Mouse (Mus musculus) heart, postnatal 10 days (tissue): ENCODE results near the gene Rabgef1. TPM values are rescaled to one million over a fixed set of nuclear protein-coding genes. Genes with fewer than 3 reads are reported as not detected.
"Not testable (repeated sequence)": the region's sequence is repeated elsewhere in the genome, so short reads cannot be mapped to it uniquely, and the experiment has no call there.

Experiments
- DNase-seq, 2 experiments: peaks; one replicate each; pipeline ENCODE4 v3.0.0; 2021
- intact Hi-C: fragments of 180-260 bp; cut with DNase I; formaldehyde crosslinking; loops from one replicate; pipeline ENCODE4 v1.15.1; 2025
- total RNA-seq, 2 experiments: library from RNA; stranded (reverse); gene quantifications; 2 replicates each; pipeline ENCODE4 v1.2.3; 2021

Gene Rabgef1
- total RNA-seq, 2 experiments from 2014 or later = 20.3 to 20.7 TPM

DNA sequence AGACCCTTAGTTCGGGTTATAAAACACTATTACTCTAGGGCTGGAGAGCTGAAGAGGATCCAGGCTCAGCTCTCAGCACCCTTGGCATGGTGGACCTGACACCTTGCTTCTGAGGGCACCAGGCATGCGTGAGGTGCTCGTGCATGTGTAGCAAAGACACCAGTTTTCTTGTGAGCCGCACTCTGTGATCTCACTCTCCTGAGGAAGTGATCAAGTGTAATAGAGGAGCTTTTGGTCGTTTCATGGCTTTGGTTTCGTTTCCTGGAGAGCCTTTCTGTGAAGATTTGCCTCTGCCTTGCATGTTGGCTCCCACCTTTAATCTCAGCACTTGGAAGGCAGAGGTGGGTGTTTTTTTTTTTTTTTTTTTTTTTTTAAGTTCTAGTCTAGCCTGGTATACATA is 33.0 kb downstream of the Rabgef1 start:
- no peak for DNase-seq
- intact Hi-C loops = no loop called here

DNA sequence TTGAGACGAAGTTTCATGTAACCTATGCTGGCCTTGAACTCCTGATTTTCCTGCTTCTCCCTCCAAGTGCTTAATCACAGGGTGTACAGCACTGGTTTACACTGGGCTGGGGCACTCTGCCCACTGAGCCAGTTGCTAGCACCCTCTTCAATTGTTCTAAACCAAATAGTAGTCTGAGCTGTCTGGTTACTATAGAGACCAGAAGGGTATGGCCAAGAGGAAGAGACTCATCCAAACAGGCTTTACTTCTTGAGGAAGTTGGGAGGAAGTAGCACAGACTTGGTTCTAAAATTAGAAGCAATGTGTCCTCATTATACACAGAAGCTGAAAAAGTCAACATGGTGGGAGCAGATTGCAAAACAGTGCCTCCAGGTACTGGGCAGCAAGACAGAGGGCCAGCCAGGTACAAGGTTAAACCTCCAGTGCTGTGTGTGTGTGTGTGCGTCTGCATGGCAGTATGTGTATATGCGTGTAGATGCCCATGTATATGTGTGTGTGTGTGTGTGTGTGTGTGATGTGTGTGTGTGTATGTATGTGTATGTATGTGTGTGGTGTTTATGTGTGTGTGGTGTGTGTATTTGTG is 33.9 kb downstream of the Rabgef1 start:
- no peak for DNase-seq
- intact Hi-C loops = no loop called here

DNA sequence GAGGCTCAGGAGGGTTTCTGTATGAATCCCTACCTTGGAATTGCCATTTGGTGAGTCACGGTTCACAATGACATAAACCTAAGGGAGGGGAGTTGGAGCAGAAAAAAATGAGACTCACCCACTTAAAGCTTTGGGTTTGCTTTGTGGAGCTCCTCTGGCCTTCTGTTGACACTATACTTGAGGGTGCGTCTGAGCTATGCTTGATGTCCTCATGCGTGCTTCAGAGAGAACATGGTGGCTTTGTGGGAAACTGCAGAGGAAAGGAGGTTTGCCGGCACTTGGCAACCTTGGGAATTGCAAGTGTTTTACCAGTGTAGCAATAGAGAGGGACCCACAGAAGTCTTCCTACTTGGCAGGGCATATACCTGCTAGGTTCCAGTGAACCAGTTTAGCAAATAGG is 35.7 kb downstream of the Rabgef1 start:
- intact Hi-C loops = no loop called here
- no peak for DNase-seq

DNA sequence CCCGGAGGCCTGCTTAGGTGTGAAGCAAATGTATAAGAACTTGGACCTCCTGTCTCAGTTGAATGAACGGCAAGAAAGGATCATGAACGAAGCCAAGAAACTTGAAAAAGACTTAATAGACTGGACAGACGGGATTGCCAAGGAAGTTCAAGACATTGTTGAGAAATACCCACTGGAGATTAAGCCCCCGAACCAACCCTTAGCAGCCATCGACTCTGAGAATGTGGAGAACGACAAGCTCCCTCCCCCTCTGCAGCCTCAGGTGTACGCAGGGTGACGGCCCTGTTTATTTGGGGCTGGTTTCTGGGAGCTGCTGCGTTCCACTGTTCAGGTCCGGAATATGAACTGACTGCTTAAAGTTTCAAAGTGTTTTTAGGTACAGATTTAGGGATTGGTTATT is 41.4 kb downstream of the Rabgef1 start:
- intact Hi-C loops = no loop called here
- DNase-seq = no peak

DNA sequence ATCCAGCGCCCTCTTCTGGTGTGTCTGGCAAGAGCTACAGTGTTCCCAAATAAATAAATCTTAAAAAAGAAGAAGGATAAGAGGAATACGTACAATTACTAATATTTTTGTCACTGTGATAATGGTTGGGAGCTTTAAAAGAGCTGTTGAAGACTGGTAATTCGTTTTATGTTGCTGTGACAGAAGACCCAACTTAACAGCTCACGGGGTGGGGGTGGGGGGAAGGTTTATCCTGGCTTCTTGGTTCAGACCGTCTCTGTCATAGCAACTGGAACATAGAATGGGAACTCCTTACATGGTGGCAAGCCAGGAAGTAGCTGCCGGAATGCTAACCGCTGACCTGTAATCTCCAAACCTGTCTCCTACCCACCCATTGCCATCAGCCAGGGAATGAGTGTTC is 45.2 kb downstream of the Rabgef1 start, which contains the start of gene Tmem248:
Gene Tmem248, plus strand, starts transcription at position 301 of the 400 bp plus-strand sequence.
- no peak for DNase-seq
- intact Hi-C loops = no loop called here

DNA sequence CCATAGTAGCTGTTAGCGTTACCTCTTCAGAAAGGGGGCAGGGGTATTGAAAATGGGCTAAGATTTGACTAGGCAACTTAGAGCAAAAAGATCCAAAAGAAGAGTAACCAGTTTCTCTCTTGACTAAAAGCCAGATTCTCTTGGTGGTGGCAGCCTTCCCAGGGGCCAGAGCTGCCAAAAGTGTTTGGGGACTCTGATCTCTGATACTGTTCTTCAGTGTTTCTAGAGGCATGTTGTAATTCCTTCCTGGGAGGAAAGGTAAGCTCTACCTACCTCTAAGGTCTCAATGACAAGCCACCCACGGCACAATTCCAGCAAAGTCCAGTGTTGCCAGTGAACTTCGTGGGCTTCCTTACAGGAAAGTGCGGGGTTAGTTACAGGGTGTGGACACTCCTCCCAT is 45.8 kb downstream of the Rabgef1 start:
- no peak for DNase-seq
- intact Hi-C loops = no loop called here

DNA sequence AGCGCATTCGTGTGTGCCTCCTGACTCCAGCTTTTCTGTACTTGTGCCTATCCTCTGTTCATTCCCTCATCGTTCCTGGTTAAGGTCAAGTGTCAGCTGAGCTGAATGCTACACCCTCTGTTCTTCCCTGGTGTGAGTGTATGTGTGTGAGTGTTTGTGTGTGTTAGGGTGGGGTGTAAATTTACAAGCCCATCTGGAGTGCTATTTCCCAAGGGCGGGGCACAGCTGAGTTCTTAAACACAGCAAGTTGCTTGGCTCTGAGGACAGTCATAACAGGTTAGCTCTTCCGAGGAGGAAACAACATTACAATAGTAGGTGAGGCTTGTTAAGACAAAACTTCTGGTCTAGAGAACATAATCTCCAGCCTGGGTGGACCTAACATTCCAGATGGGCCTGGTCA is 46.7 kb downstream of the Rabgef1 start:
- DNase-seq = no peak
- intact Hi-C loops = no loop called here

DNA sequence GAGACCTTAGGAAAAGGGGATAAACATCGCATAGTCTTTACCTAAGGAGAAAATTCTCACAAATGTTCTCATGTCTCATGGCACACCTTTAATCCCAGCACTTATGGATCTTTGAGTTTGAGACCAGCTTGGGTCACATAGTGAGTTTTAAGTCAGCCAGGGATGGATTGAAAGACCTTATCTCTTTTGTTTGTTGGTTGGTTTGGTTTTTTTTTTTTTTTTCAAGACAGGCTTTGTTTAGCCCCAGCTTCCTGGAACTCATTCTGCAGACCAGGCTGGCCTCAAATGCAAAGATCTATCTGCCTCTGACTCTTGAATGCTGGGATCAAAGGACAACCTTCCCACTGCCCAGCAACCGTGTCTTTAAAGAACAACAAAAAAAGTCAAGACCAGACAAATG is 49.7 kb downstream of the Rabgef1 start:
- DNase-seq = no peak
- intact Hi-C loops = loop anchor here (5.0 kb wide), 2 partner anchors 49 to 199 kb away; partner anchors contain the start of gene Rabgef1

DNA sequence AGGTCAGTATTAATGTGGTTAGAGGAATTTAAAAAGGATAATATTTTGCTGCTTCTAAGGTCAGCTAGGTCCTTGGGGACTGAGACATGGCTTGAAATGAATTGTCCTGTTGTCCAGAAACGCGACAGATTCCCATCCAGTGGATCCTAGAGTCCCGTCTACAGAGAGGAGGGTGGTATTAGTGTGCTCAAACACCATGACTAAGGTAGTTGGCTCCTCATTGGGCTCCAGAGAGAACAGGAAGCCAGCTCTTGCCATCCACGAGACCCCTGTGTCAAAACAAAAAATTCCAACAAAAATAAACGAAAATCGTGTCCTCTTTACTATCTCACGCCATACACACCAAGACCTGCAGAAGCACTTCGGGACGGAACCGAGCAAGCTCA is 50.2 kb downstream of the Rabgef1 start:
- DNase-seq = no peak
- intact Hi-C loops = loop anchor here (5.0 kb wide), 2 partner anchors 49 to 199 kb away; partner anchors contain the start of gene Rabgef1

DNA sequence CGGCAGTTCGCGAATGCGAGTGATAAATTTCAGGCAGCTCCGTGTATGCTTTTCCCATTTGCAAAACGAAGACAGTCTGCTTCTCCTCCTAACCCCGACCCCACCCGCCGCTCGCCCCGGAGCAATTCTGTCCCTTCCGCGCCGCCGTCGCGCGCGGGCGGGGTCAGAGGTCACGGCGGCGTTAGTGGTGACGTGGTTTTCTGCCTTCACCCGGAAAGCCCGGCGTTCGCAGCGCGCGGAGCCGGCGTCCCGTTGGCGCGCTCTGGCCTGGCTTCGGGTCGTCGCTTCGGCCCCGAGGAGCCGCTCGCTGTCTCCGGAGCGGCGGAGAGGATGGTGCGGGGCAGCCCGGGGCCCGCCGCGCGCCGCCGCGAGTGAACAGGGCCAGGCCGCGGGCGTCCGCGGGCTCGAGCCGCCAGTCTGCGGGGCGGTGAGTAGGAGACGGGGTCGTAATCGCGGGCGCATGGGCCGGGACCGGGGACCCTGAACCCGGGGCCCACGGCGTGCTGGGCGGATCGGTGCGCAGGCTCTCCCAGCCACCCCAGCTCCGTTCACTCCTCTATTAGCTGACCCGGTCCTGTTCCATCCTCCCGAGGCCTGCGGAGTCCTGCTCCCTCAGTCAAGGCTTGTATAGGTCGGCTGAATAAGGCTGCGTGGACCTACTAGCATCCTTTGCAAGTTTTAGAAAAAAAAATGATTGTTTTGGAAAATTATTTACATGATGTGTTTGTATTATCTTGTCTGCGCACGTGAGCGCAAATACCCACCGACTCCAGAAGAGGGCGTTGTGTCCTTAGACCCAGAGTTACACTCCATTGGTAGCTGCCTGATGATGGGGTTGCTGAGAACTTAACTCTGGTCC is 50.8 kb downstream of the Rabgef1 start:
- intact Hi-C loops = loop anchor here (5.0 kb wide), 2 partner anchors 50 to 200 kb away; partner anchors contain the start of gene Rabgef1
- peak; percentile 96 to 98 for DNase-seq

DNA sequence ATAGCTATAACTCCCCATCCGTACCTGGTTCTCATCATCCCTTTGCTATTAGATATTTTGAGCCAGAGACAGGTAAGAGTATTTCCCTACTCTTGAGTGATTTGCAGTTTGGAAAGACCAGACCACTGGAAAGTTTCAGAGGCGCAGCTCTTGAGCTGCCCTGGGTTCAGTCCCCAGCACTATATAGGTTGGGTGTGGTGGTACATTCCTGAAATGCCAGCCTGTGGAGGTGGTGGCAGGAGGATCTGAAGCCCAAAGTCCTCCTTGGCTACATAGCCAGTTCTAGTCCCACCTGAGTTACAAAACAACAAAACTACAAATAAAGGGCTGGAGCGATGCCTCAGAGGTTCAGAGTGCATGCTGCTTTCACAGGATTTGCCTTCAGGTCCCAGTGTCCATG is 55.2 kb downstream of the Rabgef1 start:
- intact Hi-C loops = no loop called here
- DNase-seq = no peak

DNA sequence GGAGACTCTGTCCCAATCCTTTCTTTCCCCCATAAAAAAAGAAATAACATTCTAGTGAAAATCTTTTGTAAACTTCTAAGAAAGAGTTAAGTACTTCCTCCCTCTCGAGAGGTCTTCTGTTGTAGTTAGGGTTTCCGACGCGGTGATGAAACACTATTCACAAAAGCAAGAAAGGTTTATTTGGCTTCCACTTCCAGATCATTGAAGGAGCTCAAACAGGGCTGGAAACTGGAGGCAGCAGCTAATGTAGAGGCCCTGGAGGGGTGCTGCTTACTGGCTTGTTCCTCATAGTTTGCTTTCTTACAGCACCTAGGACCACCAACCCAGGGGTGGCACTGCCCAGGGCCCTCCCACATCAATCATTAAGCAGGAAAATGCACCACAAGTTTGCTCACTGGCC is 56.5 kb downstream of the Rabgef1 start:
- DNase-seq = no peak
- intact Hi-C loops = no loop called here

DNA sequence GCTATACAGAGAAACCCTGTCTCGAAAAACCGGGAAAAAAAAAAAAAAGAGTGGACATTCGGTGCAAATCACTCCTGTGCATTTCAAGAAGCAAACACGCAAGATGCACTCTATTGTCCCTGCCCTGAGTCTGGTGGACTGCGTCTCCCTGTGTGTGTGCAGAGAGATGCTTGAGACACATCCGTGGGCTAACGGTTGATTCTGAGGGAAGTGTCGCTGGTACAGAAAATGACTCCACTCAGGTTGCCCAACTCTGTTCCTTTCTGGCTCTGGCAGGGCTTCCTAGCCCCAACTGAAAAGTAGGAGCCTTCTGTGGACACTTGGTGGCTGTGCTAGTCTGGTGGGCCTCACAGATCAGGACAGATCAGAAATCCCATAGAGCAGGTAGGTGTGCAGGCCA is 64.7 kb downstream of the Rabgef1 start:
- DNase-seq = no peak
- intact Hi-C loops = no loop called here

DNA sequence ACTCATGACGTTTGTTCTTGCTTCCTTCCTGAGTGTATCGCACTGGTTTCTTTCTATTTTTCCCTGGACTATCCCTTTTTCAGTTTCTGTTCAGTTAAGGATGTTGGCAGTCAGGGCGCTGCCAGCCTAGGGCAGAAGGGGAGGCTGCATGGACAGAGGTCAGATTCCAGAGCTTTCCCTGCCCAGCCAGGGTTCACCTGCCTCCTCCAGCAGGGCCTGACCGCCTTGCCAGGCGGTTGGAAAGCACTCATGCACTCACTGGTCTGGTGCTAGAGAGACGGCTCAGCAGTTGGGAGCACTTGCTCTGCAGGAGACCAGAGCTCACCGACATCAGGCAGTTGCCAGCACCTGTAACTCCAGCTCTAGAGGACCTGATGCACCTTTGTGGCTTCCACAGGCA is 67.6 kb downstream of the Rabgef1 start:
- intact Hi-C loops = no loop called here
- DNase-seq = no peak

DNA sequence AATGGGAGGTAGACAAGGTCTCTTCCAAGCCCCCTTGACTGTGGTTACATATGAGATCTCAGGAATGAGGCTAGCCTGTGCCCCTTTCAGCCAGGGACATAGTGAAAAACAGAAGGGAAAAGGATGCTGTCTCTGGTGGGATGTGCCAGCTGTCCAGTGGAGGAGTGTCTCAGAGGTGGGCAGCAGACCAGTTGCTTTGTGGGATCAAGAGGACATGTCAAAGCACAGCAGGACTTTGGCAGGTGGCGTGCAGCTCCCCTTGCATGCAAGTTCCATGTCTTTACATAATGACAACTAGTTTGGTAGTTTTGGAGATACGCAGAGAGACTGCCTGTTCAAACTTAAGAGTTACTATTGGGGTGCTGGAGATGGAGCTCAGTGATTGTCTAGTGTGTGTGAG is 68.3 kb downstream of the Rabgef1 start:
- DNase-seq = no peak
- intact Hi-C loops = no loop called here

DNA sequence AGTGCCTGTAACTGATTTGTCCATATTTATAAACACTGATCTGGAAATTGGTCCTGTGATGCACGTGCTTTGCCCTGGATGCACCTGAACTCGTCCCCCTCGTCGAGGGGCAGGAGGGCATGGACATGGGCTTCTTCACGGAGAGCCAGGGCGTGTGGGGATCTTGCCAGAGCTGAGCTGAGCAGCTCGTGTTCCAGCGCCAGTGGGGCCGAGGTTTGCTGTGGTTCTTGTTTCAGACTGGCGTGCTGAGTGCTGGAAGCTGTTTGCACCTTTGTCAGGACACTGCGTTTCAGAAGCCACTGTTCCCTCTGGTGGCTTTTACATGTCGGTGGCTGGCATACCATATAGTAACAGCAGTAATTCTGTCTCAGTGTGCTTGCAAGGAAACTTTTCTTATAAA is 69.8 kb downstream of the Rabgef1 start:
- intact Hi-C loops = no loop called here
- no peak for DNase-seq

DNA sequence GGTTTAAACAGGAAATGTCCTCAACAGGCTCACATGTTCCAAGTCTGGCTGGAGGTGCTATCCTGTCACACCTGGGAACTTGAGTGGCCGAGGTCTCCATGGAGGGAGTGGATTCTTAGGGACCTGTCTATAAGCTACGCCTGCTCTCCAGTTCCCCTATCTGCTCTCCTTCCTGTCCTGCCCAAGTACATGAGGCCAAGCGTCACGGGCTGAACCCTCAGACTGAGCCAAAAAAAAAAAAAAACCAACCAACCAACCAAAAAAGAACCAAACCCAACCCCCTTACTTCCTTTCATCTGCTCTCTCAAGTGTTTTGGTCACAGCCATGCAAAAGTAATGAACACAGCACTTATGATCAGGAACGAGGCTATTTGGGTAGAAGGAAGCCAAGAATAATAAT is 76.2 kb downstream of the Rabgef1 start:
- intact Hi-C loops = no loop called here
- no peak for DNase-seq

DNA sequence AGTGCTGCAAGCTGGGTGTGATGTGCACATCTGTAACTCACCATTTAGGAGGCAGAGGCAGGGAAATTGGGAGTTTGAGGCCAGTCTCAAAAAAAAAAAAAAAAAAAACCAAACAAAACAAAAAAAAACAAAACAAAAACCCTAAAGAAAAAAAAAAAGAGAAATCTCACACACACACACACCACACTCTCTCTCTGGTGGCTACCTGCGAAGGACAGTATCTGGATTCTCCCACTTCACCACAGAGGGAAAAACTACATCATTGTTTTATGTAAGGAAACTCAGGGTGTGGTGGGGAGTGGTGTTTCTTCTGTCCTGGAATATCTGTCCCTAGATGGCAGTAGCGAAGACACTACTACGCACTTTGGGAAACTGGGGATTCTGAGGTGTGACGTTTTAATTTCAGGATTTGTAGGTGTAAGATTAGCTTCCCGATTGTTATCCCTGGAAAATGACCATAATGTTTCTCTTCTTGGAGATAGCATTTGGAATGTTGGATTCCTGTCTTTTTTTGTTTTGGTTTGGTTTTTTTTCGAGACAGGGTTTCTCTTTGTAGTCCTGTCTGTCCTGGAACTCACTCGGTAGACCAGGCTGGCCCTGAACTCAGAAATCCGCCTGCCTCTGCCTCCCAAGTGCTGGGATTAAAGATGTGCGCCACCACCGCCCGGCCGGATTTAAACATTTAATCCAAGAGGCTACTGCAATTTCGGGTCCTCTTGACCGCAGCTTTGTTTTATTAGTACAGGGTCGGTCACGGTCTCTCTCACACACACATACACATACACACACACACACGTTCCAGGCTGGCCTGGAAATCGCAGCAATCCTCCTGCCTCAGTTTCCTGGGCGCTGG is 82.8 kb downstream of the Rabgef1 start:
- intact Hi-C loops = loop anchor here (5.0 kb wide), 1 partner anchor 77 kb away; no protein-coding TSS in a partner anchor

DNA sequence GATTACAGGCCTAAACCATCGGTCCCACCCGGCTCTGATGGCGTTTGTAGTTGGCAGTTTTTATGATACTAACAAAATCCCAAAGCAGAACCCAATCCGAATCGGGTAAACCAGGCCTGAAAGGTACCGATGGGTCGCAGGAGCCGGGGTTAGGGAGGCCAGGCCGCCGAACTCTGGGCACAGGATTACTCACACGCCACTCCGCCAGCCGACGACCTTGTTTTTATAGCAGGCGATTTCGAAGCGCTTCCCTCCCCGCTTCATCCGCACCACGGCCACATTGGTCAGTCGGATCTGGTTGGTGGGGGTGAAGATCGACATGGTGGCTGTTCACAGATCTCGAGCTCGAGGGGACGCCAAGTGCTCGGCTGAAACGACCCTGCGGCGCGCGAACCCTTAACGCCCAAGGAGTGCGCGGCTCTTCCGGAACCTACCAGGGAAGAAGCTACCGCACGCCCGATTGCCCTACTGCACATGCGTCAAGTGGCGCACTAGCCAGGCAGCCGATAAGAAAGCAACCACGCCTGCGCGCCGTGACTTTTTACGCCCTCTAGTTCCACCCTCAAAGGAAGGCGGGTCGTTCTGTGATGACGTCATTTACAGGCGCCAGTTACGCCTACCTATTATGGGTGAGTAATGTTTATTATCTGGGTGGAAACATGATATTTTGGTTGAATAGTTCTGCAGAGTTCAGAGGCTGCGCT is 83.6 kb downstream of the Rabgef1 start, which contains the start of the genes Sbds and Tyw1:
Gene Sbds, minus strand, starts transcription at position 514 of the 704 bp plus-strand sequence.
Gene Tyw1, plus strand, starts transcription at position 603 of the 704 bp plus-strand sequence.
- intact Hi-C loops = no loop called here
- peak; percentile 99 for DNase-seq

More for the DNA sequence above, 82.8 kb downstream of the Rabgef1 start:
- DNase-seq = peak; percentile 43 to 56

DNA sequence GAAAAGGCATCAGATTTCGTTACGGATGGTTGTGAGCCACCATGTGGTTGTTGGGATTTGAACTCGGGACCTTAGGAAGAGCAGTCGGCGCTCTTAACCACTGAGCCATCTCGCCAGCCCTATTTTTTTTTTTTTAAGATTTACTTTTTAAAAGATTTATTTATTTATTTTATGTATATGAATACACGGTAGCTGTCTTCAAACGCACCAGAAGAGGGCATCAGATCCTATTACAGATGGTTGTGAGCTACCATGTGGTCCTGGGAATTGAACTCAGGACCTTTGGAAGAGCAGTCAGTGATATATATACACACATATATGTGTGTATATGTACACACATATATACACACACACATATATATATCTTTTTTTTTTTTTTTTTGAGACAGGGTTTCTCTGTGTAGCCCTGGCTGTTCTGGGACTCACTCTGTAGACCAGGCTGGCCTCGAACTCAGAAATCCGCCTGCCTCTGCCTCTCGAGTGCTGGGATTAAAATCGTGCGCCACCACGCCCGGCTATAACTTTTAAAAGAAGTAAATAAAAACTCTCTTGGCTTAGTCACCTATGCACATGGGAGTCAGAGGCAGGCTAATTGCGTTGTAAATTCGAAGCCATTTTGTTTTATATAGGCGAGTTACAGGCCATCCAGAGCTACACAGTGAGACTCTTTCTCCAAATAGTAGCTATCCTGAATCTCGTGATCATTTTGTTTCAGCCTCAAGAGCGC is 84.4 kb downstream of the Rabgef1 start:
- intact Hi-C loops = not testable (repeated sequence)

More for the DNA sequence above, 84.4 kb downstream of the Rabgef1 start:
- DNase-seq = not testable (repeated sequence)
